Mouse (Mus musculus) kidney, adult 2 months (tissue): ENCODE results near the gene Cib2.

Experiments
- CTCF ChIP-seq: fragments of 200-500 bp; conservative IDR thresholded peaks from 2 replicates; pipeline ENCODE4 v1.5.1; 2011; ENCODE audit warnings: low read depth, mild to moderate bottlenecking, control low read depth, low read length, moderate library complexity, mixed read lengths; ENCODE audit not compliant: insufficient read depth, insufficient read length
- POLR2A ChIP-seq: fragments of 200-500 bp; IDR thresholded peaks from one replicate; pipeline ENCODE4 v1.6.1; 2011; ENCODE audit warnings: low read depth, low read length, control low read depth

DNA sequence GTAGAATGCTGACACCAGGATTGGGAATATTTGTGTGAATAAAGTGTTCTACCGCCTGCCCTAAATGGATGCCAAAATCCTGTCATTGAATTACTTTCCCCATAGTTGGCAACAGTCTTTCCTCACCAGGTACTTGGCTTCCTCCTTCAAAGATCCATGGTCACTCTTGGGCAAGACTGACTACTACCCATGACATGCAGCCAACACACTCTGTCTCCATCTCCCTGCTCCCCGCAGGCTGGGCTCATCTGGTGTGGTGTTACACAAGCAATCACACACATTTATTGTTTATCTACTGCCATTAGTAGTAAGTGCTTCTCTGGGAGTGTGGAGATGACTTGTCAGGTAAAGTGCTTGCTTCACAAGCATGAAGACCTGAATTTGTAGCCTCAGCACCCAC lies 27.1 kb downstream of the Cib2 start:
- TF ChIP-seq CTCF = no peak
- no peak for TF ChIP-seq POLR2A
